In genomic region chr11:98965416-98966077, GRCm38 (mm10) we compare ENCODE assay signal across 8 mouse cellular contexts. TPM values are rescaled to one million over a fixed set of nuclear protein-coding genes. Genes with fewer than 3 reads are reported as not detected.
A peak's percentile ranks its signal among the peaks of the same experiment; 100 is the strongest.
DNase-seq lines count a peak whose midpoint lies in the region; ATAC-seq lines count a peak whose summit lies in the region.

No protein-coding gene starts in this region.

- H3K9me3 ChIP-seq in embryonic facial prominence, embryonic 12.5 days, result no peaks in the 10 kb centered on the region
- H3K9me3 ChIP-seq in hindbrain, embryonic 16.5 days (ENCODE audit: control insufficient read depth, low read length), result no peaks in the 10 kb centered on the region
- H3K9me3 ChIP-seq in neural tube, embryonic 12.5 days, result no peaks in the 10 kb centered on the region

- peak; percentile 29 for DNase-seq in kidney, postnatal 14 days
- DNase-seq in kidney, adult 11 months, result no peak
- DNase-seq in spleen, postnatal 36 days (ENCODE audit: low spot score in 2 of 2), result no peak
- DNase-seq in frontal cortex, postnatal 14 days (ENCODE audit: low spot score in 2 of 2), result no peak

- peak overlapping the region; percentile 94 for H3K27ac ChIP-seq in embryonic facial prominence, embryonic 12.5 days
- peak overlapping the region; percentile 71 for H3K27ac ChIP-seq in hindbrain, embryonic 16.5 days (ENCODE audit: low read depth, low read length)
- peak overlapping the region; percentile 97 for H3K27ac ChIP-seq in neural tube, embryonic 12.5 days

- H3K4me1 ChIP-seq in embryonic facial prominence, embryonic 12.5 days, result peaks cover 99% of the 10 kb centered on the region
- peaks cover 98% of the 10 kb centered on the region for H3K4me1 ChIP-seq in hindbrain, embryonic 16.5 days (ENCODE audit: control insufficient read depth, insufficient read depth, low read depth, low read length)
- peaks cover 92% of the 10 kb centered on the region for H3K4me1 ChIP-seq in neural tube, embryonic 12.5 days

- H3K27me3 ChIP-seq in embryonic facial prominence, embryonic 12.5 days, result no peaks in the 10 kb centered on the region
- H3K27me3 ChIP-seq in hindbrain, embryonic 16.5 days (replicated peaks; ENCODE audit: control insufficient read depth, insufficient read depth, low read length), result no peaks in the 10 kb centered on the region
- H3K27me3 ChIP-seq in neural tube, embryonic 12.5 days (replicated peaks), result no peaks in the 10 kb centered on the region

- H3K36me3 ChIP-seq in embryonic facial prominence, embryonic 12.5 days, result peaks cover 26% of the 10 kb centered on the region
- no peaks in the 10 kb centered on the region for H3K36me3 ChIP-seq in hindbrain, embryonic 16.5 days (ENCODE audit: control insufficient read depth, insufficient read depth, low read length)
- peaks cover 16% of the 10 kb centered on the region for H3K36me3 ChIP-seq in neural tube, embryonic 12.5 days

- H3K9ac ChIP-seq in embryonic facial prominence, embryonic 12.5 days, result peak overlapping the region; percentile 45; the same call in 1 of the 2 replicates
- peak overlapping the region; percentile 44 for H3K9ac ChIP-seq in hindbrain, embryonic 16.5 days (ENCODE audit: low read depth, low read length)
- peak overlapping the region; percentile 84 for H3K9ac ChIP-seq in neural tube, embryonic 12.5 days

- peak overlapping the region; percentile 99 for H3K4me2 ChIP-seq in embryonic facial prominence, embryonic 12.5 days (replicated peaks)
- peak overlapping the region; percentile 99 for H3K4me2 ChIP-seq in hindbrain, embryonic 16.5 days (ENCODE audit: low read length)
- H3K4me2 ChIP-seq in neural tube, embryonic 12.5 days (replicated peaks), result peak overlapping the region; percentile 96

- ATAC-seq in embryonic facial prominence, embryonic 12.5 days (ENCODE audit: insufficient number of reproducible peaks, insufficient read depth, low FRiP score, low TSS enrichment), result no peak
- ATAC-seq in hindbrain, embryonic 16.5 days, result no peak
- ATAC-seq in neural tube, embryonic 12.5 days (ENCODE audit: low FRiP score, low read depth), result no peak
- no peak for ATAC-seq in CD4-positive, CD25-positive, alpha-beta regulatory T cell, adult 4 months

- peak overlapping the region; percentile 57 for H3K4me3 ChIP-seq in embryonic facial prominence, embryonic 12.5 days
- no peak overlapping the region for H3K4me3 ChIP-seq in hindbrain, embryonic 16.5 days (ENCODE audit: low read length)
- H3K4me3 ChIP-seq in neural tube, embryonic 12.5 days, result peak overlapping the region; percentile 90

- 4% methylated on average over 9 of the region's 11 CpGs for WGBS in embryonic facial prominence, embryonic 12.5 days
- WGBS in hindbrain, embryonic 16.5 days, result 13% methylated on average over 11 of the region's 11 CpGs
- WGBS in neural tube, embryonic 12.5 days, result 2% methylated on average over 11 of the region's 11 CpGs

RNA-seq across cellular contexts. Expression of gene Gjd3, which starts 17.3 kb away (rescaled TPM):
- polyA plus RNA-seq in embryonic facial prominence, embryonic 12.5 days (2016; fragmentation: Nextera tagmentation; extraction: Ambion mirVana), result 0.73 and 1.4 TPM in 2 replicates
- 2.0 and 3.0 TPM in 2 replicates for polyA plus RNA-seq in hindbrain, embryonic 16.5 days (2015; fragmentation: Nextera tagmentation; extraction: Ambion mirVana)
- polyA plus RNA-seq in neural tube, embryonic 12.5 days (2016; fragmentation: Nextera tagmentation; extraction: Ambion mirVana), result 1.8 and 2.0 TPM in 2 replicates
- polyA plus RNA-seq in CD4-positive, CD25-positive, alpha-beta regulatory T cell, adult 4 months (2017; shearing (Covaris generic)), result not detected

RNA-seq across cellular contexts. Expression of gene Rara, which starts 37.9 kb away (rescaled TPM):
- 48.8 and 49.2 TPM in 2 replicates for polyA plus RNA-seq in embryonic facial prominence, embryonic 12.5 days (2016; fragmentation: Nextera tagmentation; extraction: Ambion mirVana)
- 12.1 and 16.7 TPM in 2 replicates for polyA plus RNA-seq in hindbrain, embryonic 16.5 days (2015; fragmentation: Nextera tagmentation; extraction: Ambion mirVana)
- 51.1 and 52.5 TPM in 2 replicates for polyA plus RNA-seq in neural tube, embryonic 12.5 days (2016; fragmentation: Nextera tagmentation; extraction: Ambion mirVana)
- 1 to 10 TPM; 8.6 to 8.9 TPM for polyA plus RNA-seq in CD4-positive, CD25-positive, alpha-beta regulatory T cell, adult 4 months (2017; shearing (Covaris generic))

RNA-seq across cellular contexts. Expression of gene Cdc6, which starts 57.9 kb away (rescaled TPM):
- polyA plus RNA-seq in embryonic facial prominence, embryonic 12.5 days (2016; fragmentation: Nextera tagmentation; extraction: Ambion mirVana), result 33.1 and 34.7 TPM in 2 replicates
- 4.6 and 6.3 TPM in 2 replicates for polyA plus RNA-seq in hindbrain, embryonic 16.5 days (2015; fragmentation: Nextera tagmentation; extraction: Ambion mirVana)
- polyA plus RNA-seq in neural tube, embryonic 12.5 days (2016; fragmentation: Nextera tagmentation; extraction: Ambion mirVana), result 18.4 and 19.2 TPM in 2 replicates
- polyA plus RNA-seq in CD4-positive, CD25-positive, alpha-beta regulatory T cell, adult 4 months (2017; shearing (Covaris generic)), result 1 to 10 TPM; 4.1 to 8.5 TPM

RNA-seq across cellular contexts. Expression of gene Top2a, which starts 58.4 kb away (rescaled TPM):
- 288 and 289 TPM in 2 replicates for polyA plus RNA-seq in embryonic facial prominence, embryonic 12.5 days (2016; fragmentation: Nextera tagmentation; extraction: Ambion mirVana)
- 33.1 and 44.9 TPM in 2 replicates for polyA plus RNA-seq in hindbrain, embryonic 16.5 days (2015; fragmentation: Nextera tagmentation; extraction: Ambion mirVana)
- 190 and 194 TPM in 2 replicates for polyA plus RNA-seq in neural tube, embryonic 12.5 days (2016; fragmentation: Nextera tagmentation; extraction: Ambion mirVana)
- 10 to 100 TPM; 39.6 to 58.8 TPM for polyA plus RNA-seq in CD4-positive, CD25-positive, alpha-beta regulatory T cell, adult 4 months (2017; shearing (Covaris generic))
